Mouse (Mus musculus) hindbrain, embryonic 16.5 days (tissue): Measurements from ENCODE around the gene Larp7. TPM values are rescaled to one million over a fixed set of nuclear protein-coding genes. Genes with fewer than 3 reads are reported as not detected.

Source experiments
- ATAC-seq: fragments of 200-750 bp; cut with Nextera tagmentation; 2 replicates; pipeline ENCODE4 v1.8.0; 2017; ENCODE audit warnings: moderate TSS enrichment, moderate library complexity
- H3K27ac ChIP-seq: fragments of 300-500 bp; sonication (generic); 2 replicates; pipeline ENCODE4 v1.5.1; 2014; ENCODE audit warnings: low read depth, mild to moderate bottlenecking, control low read depth, low read length, moderate library complexity
- H3K27me3 ChIP-seq: fragments of 300-500 bp; sonication (generic); replicated peaks from 2 replicates; pipeline ENCODE4 v1.6.1; 2014; ENCODE audit warnings: low read length; ENCODE audit not compliant: control insufficient read depth, insufficient read depth
- H3K36me3 ChIP-seq: fragments of 300-500 bp; sonication (generic); 2 replicates; pipeline ENCODE4 v1.6.1; 2014; ENCODE audit warnings: mild to moderate bottlenecking, low read length, moderate library complexity, mixed read lengths; ENCODE audit not compliant: control insufficient read depth, insufficient read depth
- H3K4me1 ChIP-seq: fragments of 300-500 bp; sonication (generic); 2 replicates; pipeline ENCODE4 v1.6.1; 2014; ENCODE audit warnings: low read depth, low read length; ENCODE audit not compliant: control insufficient read depth, insufficient read depth
- H3K4me2 ChIP-seq: fragments of 300-500 bp; sonication (generic); 2 replicates; pipeline ENCODE4 v1.6.1; 2014; ENCODE audit warnings: mild to moderate bottlenecking, low read length, control low read depth, moderate library complexity
- H3K4me3 ChIP-seq: fragments of 300-500 bp; sonication (generic); 2 replicates; pipeline ENCODE4 v1.5.1; 2014; ENCODE audit warnings: mild to moderate bottlenecking, low read length, control low read depth, moderate library complexity
- H3K9ac ChIP-seq: fragments of 300-500 bp; sonication (generic); 2 replicates; pipeline ENCODE4 v1.6.1; 2014; ENCODE audit warnings: low read depth, mild to moderate bottlenecking, control low read depth, low read length, moderate library complexity
- H3K9me3 ChIP-seq: fragments of 300-500 bp; sonication (generic); 2 replicates; pipeline ENCODE4 v1.6.1; 2014; ENCODE audit warnings: mild to moderate bottlenecking, low read length, moderate library complexity; ENCODE audit not compliant: control insufficient read depth
- WGBS: fragments of 180-500 bp; shearing (Covaris S2); extraction: QIAGEN DNeasy Blood & Tissue Kit; methylation state at CpG from one replicate; pipeline ENCODE4 v1.1.7; 2014; 5-methylcytosine and 5-hydroxymethylcytosine counted together
- polyA plus RNA-seq: library from polyadenylated mRNA; unstranded; fragments of >200 nt; fragmentation: Nextera tagmentation; extraction: Ambion mirVana; gene quantifications from 2 replicates; pipeline ENCODE4 v1.2.1, GENCODE M21; 2015

Larp7 gene
- polyA plus RNA-seq, 1 experiment from 2014 or later: 23.1 TPM

DNA sequence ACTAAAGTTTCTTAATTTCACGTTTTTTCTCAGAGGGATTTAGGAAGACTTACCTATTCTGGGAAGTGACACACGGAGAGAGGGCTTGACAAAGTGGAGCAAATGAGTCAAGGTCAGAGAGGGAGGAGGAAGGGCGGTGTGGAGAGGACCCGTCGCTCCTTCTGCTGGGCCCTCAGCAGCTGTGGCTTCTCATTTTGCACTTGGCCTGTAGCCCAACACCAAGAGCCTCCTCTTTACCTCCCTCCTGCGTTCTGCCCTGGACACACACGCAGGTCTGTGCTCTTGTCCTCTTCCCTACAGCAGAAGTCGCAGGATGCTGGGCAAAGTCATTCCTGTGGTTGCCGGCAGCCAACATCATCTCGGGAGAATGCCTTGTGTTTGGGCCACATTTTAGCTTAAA, 32.0 kb downstream of the Larp7 start:
- ATAC-seq: no peak
- H3K4me1 ChIP-seq: no peaks in the 10 kb centered on the region
- H3K36me3 ChIP-seq: no peaks in the 10 kb centered on the region
- H3K9ac ChIP-seq: no peak overlapping the region
- H3K27ac ChIP-seq: no peak overlapping the region
- H3K4me2 ChIP-seq: no peak overlapping the region
- H3K9me3 ChIP-seq: no peaks in the 10 kb centered on the region
- WGBS: 80% methylated on average over 10 of the region's 10 CpGs
- H3K27me3 ChIP-seq: no peaks in the 10 kb centered on the region
- H3K4me3 ChIP-seq: no peak overlapping the region

- Histone ChIP-seq H3K36me3 (no peaks in the 10 kb centered on the region), H3K27ac (no peak overlapping the region), H3K9ac (no peak overlapping the region), H3K27me3 (no peaks in the 10 kb centered on the region), H3K4me1 (no peaks in the 10 kb centered on the region), H3K9me3 (no peaks in the 10 kb centered on the region), H3K4me2 (no peak overlapping the region), H3K4me3 (no peak overlapping the region)
- ATAC-seq: no peak
- 86% methylated on average over 6 of the region's 6 CpGs for WGBS
Measured at GRCm38 (mm10) chr3:127520300-127520699, 32.8 kb downstream of the Larp7 start.

DNA sequence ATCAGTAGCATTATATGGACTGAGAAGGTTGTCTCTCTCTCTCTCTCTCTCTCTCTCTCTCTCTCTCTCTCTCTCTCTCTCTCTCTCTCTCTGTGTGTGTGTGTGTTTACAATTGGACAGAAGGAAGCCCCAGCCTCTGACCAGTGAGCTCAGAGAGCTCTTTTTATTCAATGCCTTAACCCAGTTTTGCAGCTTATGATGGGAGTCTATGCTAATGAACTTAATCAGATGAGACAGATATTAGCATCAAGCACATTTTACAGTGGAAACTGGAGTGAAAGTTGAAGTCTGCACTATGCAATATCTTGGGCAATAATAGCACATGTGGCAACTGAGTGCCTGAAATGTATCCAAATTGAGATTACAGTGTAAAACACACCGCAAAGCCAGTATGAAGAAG, 37.9 kb downstream of the Larp7 start:
- Histone ChIP-seq H3K4me3 (no peak overlapping the region), H3K9me3 (no peaks in the 10 kb centered on the region), H3K27me3 (no peaks in the 10 kb centered on the region), H3K36me3 (no peaks in the 10 kb centered on the region), H3K27ac (no peak overlapping the region), H3K4me1 (no peaks in the 10 kb centered on the region), H3K4me2 (no peak overlapping the region), H3K9ac (no peak overlapping the region)
- WGBS: 92% methylated on average over 1 of the region's 1 CpGs
- no peak for ATAC-seq

GRCm38 (mm10) chr3:127513699-127514098, 39.5 kb downstream of the Larp7 start:
- no peak for ATAC-seq
- Histone ChIP-seq H3K27me3 (no peaks in the 10 kb centered on the region), H3K9ac (no peak overlapping the region), H3K4me1 (no peaks in the 10 kb centered on the region), H3K4me2 (no peak overlapping the region), H3K4me3 (no peak overlapping the region), H3K9me3 (no peaks in the 10 kb centered on the region), H3K27ac (no peak overlapping the region), H3K36me3 (no peaks in the 10 kb centered on the region)
- 72% methylated on average over 2 of the region's 2 CpGs for WGBS

DNA sequence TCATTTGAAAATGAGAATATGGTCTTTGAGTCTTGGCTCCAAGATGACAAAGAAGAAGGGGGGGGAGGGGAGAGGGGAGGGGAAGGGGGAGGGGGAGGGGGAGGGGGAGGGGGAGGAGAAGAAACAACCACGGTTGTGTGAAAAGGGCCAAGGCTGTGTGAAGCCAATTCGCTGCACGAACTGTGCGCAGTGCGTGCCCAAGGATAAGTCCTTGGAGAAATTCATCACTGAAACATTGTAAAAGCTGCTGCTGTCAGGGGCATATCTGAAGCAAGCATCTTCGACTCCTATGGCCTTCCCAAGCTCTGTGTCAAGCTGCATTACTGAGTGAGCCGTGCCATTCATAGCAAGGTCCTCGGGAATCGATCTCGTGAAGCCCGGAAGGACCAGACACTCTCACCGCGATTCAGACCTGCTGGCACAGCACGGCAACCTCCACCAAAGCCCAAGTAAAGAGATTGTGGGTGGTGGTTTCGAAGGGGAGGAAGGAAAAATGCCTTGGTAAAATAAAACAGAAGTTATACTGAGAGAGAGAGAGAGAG, 40.3 kb downstream of the Larp7 start:
- 78% methylated on average over 15 of the region's 15 CpGs for WGBS
- H3K27me3 ChIP-seq: no peaks in the 10 kb centered on the region
- no peak for ATAC-seq
- H3K9me3 ChIP-seq: no peaks in the 10 kb centered on the region
- H3K36me3 ChIP-seq: no peaks in the 10 kb centered on the region
- no peaks in the 10 kb centered on the region for H3K4me1 ChIP-seq
- no peak overlapping the region for H3K27ac ChIP-seq
- H3K9ac ChIP-seq: no peak overlapping the region
- H3K4me3 ChIP-seq: no peak overlapping the region
- no peak overlapping the region for H3K4me2 ChIP-seq

DNA sequence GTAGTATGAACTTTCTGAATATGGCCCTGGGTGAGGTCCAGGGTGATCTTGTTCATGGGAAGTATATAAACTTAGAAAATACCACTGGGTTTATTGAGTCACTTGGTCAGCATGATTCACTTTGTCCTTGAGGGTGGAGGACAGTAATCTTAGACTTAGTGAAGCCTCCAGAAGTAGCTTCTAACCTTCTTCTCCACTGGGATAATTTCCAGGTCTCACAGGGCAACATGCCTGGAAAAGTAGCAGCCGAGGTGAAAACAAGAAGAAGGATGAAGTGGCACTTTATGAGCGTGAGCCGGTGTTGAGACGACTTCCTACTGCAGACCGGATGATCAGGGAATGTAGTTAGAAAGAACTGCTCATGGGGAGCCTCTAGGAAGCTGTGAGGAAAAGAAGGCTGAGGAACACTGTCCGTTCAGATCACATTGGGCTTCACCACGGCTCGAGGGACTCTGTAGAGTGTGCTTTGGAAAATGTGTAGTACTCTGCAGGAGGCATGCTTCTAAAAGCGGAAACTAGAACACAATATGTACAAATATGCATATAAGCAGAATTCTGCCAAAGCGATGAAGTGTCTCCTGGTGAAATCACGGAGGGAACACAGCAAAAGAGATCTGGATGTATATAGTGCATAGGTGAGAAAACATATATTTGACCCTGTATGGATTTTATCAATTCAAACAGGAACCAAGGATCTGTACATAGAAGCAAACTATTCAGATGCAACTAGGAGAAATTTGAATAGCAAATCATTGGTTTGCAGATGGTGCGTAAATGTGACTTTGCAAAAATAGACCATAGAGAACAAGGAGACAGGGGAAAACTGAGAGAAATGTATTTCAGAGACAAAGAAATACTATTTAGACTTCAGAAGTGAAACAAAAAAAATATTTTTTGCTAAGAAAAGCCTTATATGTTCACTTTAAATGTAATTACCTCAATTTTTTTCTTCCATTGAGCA, 41.1 kb downstream of the Larp7 start:
- WGBS: 82% methylated on average over 12 of the region's 12 CpGs

DNA sequence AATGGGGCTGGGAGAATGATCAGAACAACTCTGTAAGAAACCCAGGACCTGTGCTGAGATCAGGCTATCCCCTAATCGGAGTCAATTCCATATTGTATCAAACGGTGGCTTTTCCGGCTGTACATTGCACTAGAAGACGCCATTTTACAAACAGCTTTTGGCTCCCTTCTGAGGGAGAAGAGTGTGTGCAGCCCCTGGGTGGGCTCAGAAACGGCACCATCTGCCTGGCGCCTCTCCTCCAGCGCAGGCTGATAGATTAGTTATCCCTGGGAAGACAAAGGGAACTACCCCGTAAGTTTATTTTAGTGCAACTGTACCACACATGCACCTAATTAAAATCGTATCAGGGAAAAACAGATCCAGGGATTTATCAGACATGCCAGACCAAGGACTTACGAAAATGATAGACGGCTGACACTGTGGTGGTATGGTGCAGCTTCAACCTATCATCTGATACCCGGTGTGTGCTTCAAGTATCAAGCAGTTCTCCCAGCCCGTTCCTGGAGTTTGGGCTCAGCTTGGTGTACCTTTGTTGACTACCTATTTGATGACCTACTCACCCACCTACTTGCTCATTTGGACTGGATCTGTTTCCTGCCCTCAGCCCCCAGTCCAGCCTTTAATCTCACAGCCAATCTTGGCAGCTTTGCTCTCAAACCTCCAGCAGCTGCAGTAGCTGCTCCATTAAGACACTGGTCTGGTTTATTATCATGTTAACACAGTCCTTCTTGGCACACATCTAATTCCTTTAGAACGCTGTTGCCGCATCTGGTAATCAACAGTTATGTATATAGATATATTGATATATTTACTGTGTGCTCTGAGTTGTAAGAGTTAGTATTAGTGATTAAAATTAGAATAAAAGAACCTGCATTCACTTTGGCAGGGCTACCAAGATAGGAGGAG, 45.0 kb downstream of the Larp7 start:
- 69% methylated on average over 15 of the region's 15 CpGs for WGBS

More for the DNA sequence above, 41.1 kb downstream of the Larp7 start:
- Histone ChIP-seq H3K36me3 (no peaks in the 10 kb centered on the region), H3K4me3 (no peak overlapping the region), H3K4me1 (no peaks in the 10 kb centered on the region), H3K4me2 (no peak overlapping the region), H3K27ac (no peak overlapping the region), H3K27me3 (no peaks in the 10 kb centered on the region), H3K9ac (no peak overlapping the region), H3K9me3 (no peaks in the 10 kb centered on the region)
- ATAC-seq: no peak

GRCm38 (mm10) chr3:127498742-127499400, 54.3 kb downstream of the Larp7 start, which contains the start of gene Ank2:
Gene Ank2 (minus strand): TSS chr3:127499350.
- peak; percentile 81 for ATAC-seq
- peak within 1 kb of the TSS; percentile 92 for H3K4me2 ChIP-seq
- peak within 1 kb of the TSS; percentile 76 for H3K27ac ChIP-seq
- H3K27me3 ChIP-seq: no peaks in the 10 kb centered on the region
- H3K9ac ChIP-seq: peak within 1 kb of the TSS; percentile 90
- under 1% methylated on average over 55 of the region's 62 CpGs for WGBS
- H3K4me3 ChIP-seq: peak within 1 kb of the TSS; percentile 75
- H3K36me3 ChIP-seq: no peaks in the 10 kb centered on the region
- peaks cover 9% of the 10 kb centered on the region for H3K4me1 ChIP-seq
- H3K9me3 ChIP-seq: no peaks in the 10 kb centered on the region

More for the DNA sequence above, 45.0 kb downstream of the Larp7 start:
- Histone ChIP-seq H3K4me3 (no peak overlapping the region), H3K36me3 (no peaks in the 10 kb centered on the region), H3K9ac (no peak overlapping the region), H3K4me2 (no peak overlapping the region), H3K27me3 (no peaks in the 10 kb centered on the region), H3K4me1 (no peaks in the 10 kb centered on the region), H3K9me3 (no peaks in the 10 kb centered on the region), H3K27ac (no peak overlapping the region)
- no peak for ATAC-seq
